Mouse (Mus musculus) left cerebral cortex, postnatal 4 days (tissue): ENCODE measurements around the gene Dnmt1. TPM values are rescaled to one million over a fixed set of nuclear protein-coding genes. Genes with fewer than 3 reads are reported as not detected.

Experiments used
- DNase-seq: peaks from one replicate; pipeline ENCODE4 v3.0.0-alpha.2; 2022
- intact Hi-C: fragments of 180-260 bp; cut with DNase I; formaldehyde crosslinking; loops from one replicate; pipeline ENCODE4 v1.15.1; 2025
- microRNA-seq: library from miRNA; unstranded; fragments of <30 nt; microRNA quantifications from one replicate; pipeline ENCODE4 v1.2.0, GENCODE M21; 2022
- total RNA-seq, 2 experiments: library from RNA; stranded (reverse); gene quantifications; 2 replicates each; pipeline ENCODE4 v1.2.3; 2021

Gene Dnmt1
- total RNA-seq, 2 experiments from 2014 or later, result 86.1 to 88.5 TPM

DNA sequence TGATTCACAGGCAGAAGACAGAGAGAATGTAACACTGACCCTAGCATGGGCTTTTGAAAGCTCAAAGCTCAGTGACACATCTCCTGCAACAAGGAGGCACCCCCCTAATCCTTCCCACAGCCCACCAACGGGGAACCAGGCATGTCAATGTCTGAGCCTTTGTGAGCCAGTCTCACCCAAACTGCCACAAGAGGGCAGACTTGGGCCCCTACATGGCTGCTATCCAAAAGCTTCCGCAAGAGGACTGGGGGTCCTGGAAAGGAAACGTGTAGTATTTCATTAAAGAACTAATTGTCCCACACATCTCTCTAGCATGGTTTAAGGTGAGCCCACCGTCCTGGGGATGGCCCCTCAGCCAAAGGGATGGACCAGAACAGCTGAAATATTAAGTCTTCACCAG lies 97.9 kb downstream of the Dnmt1 start:
- intact Hi-C loops, result no loop called here
- DNase-seq, result peak; percentile 41

DNA sequence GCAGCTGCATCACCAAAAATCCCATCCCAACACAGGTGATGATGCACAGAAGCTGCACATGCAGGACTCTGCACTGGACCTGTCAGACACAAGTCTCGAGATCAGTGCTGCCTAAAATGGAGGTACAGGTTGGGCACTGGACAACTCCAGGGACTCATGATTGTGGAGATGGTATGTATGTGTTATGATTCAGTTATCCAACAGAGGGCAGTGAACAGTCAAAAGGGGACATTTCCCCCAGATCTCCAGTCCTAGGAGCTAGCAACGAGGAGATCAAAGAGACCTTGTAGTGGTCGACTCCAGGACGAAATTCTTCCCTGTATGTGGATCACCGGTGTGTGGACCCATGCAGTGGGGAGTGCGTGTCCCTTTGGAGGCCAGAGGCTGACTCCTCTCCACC lies 99.8 kb downstream of the Dnmt1 start:
- intact Hi-C loops, result no loop called here
- DNase-seq, result no peak

Small RNA genes within 50 kb of the gene (microRNA-seq; reads per million reads assigned to microRNA genes)
- 0.90 reads per million for gene Mir7081

Other genes with a start within 250 kb of the Dnmt1 start
- gene Olfm2, start 213.5 kb downstream of the Dnmt1 start, total RNA-seq, result 100 to 1,000 TPM; 229 to 241 TPM
- gene Col5a3, start 144.8 kb downstream of the Dnmt1 start, total RNA-seq, result 1 to 10 TPM in 1 of 2 experiments, under 1 TPM in 1; 0.90 to 1.2 TPM
- not detected for gene Rdh8, start 141.4 kb downstream of the Dnmt1 start, total RNA-seq
- gene A230050P20Rik, start 91.2 kb downstream of the Dnmt1 start, total RNA-seq, result 10 to 100 TPM; 33.3 to 42.2 TPM
- 10 to 100 TPM in 1 of 2 experiments, 1 to 10 TPM in 1; 9.9 to 10.9 TPM for gene Angptl6, start 80.2 kb downstream of the Dnmt1 start, total RNA-seq
- gene Ppan, start 71.7 kb downstream of the Dnmt1 start, total RNA-seq, result 10 to 100 TPM; 37.9 to 43.0 TPM
- 100 to 1,000 TPM; 144 to 147 TPM for gene Eif3g, start 61.3 kb downstream of the Dnmt1 start, total RNA-seq
- 1 to 10 TPM; 4.5 to 5.5 TPM for gene S1pr2, start 16.9 kb upstream of the Dnmt1 start, total RNA-seq
- gene Mrpl4, start 42.9 kb upstream of the Dnmt1 start, total RNA-seq, result 10 to 100 TPM; 45.2 to 49.3 TPM
- gene Icam1, start 56.1 kb upstream of the Dnmt1 start, total RNA-seq, result 1 to 10 TPM; 2.5 to 2.8 TPM
- not detected for gene Icam4, start 69.5 kb upstream of the Dnmt1 start, total RNA-seq
- gene Icam5, start 72.2 kb upstream of the Dnmt1 start, total RNA-seq, result 10 to 100 TPM; 28.1 to 41.3 TPM
- gene Zglp1, start 107.2 kb upstream of the Dnmt1 start, total RNA-seq, result not detected
- gene Gm49373, start 113.2 kb upstream of the Dnmt1 start, total RNA-seq, result 1 to 10 TPM; 1.9 TPM
- 10 to 100 TPM; 36.6 to 38.2 TPM for gene Fdx1l, start 113.7 kb upstream of the Dnmt1 start, total RNA-seq
- gene Gm38431, start 132.1 kb upstream of the Dnmt1 start, total RNA-seq, result 1 to 10 TPM; 3.3 to 4.1 TPM
- 10 to 100 TPM; 36.8 to 37.9 TPM for gene Raver1, start 132.1 kb upstream of the Dnmt1 start, total RNA-seq
- 10 to 100 TPM; 16.1 to 16.7 TPM for gene Tyk2, start 171.4 kb upstream of the Dnmt1 start, total RNA-seq
- 100 to 1,000 TPM; 125 TPM for gene Cdc37, start 190.1 kb upstream of the Dnmt1 start, total RNA-seq
- gene Pde4a, start 205.8 kb upstream of the Dnmt1 start, total RNA-seq, result 10 to 100 TPM; 44.4 to 47.3 TPM